Mouse (Mus musculus) spleen, adult 2 months (tissue): ENCODE measurements around the gene Heatr6.

Source experiments
- CTCF ChIP-seq: fragments of 200-500 bp; IDR thresholded peaks from 2 replicates; pipeline ENCODE4 v1.5.1; 2011; ENCODE audit warnings: mild to moderate bottlenecking, inconsistent platforms; ENCODE audit not compliant: insufficient read depth, insufficient read length, insufficient replicate concordance; ENCODE audit errors: extremely low read depth
- POLR2A ChIP-seq: fragments of 200-500 bp; IDR thresholded peaks from 2 replicates; pipeline ENCODE4 v1.6.1; 2011; ENCODE audit warnings: low read depth, low read length, inconsistent platforms

DNA sequence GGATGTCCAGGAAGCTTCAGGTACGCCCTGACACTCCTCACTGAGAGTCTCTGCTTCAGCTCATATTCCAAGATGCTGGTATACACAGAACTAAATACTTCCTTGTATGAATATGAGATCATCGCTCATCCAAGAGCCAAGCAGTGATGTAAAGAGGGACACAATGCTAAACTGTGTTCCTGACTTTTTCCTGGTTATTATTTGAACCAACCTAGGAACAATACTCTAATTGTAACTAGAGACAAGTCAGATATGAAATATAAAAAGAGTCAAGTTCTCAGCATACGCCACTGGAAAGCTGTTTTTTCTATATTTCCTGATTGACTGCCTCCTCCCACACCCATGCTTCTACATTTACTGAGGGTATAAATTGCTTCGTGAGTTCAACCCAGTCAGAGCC, 44.8 kb upstream of the Heatr6 start, which contains the start of gene Wfdc18:
- TF ChIP-seq POLR2A (no peak), CTCF (no peak)
